Mouse (Mus musculus): ENCODE measurements around the gene Rora. TPM values are rescaled to one million over a fixed set of nuclear protein-coding genes. Genes with fewer than 3 reads are reported as not detected.

Rora gene
- polyA plus RNA-seq, 1 experiment, result 0.85 TPM

DNA sequence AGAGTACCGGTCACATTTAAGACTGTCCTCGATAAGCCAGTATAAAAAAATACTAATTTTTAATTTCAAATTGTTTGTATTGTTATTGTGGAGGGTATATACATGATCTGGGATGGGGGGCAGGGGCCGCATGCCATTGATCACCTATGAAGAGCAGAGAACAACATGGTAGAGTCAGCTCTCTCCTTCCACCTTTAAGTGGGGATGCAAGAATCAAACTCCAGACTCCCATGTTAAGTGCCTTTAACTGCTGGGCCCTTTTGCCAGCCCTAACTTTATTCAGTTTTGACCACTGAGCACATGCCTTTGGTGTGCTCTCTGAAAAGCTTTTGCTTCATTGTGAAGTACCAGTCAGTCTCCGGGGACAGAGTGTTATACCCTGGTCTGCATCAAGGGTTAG lies 650.4 kb downstream of the Rora start:
- whole genome bisulfite sequencing, result 83% methylated on average over 4 of the region's 4 CpGs
- Histone ChIP-seq H3K4me3 (replicated peaks; ENCODE audit: control insufficient read depth, low read depth, low read length) (no peak overlapping the region), H3K4me1 (ENCODE audit: control insufficient read depth, insufficient read depth, low read length) (no peaks in the 10 kb centered on the region), H3K27ac (ENCODE audit: control insufficient read depth, insufficient read depth, low read depth, low read length, poor library complexity) (no peak overlapping the region)
- no peak for TF ChIP-seq POLR2A (IDR thresholded peaks at IDR 0.05; ENCODE audit: borderline replicate concordance, control insufficient read depth, low read depth, low read length)
- TF ChIP-seq CTCF (IDR thresholded peaks at IDR 0.05; ENCODE audit: control insufficient read depth, insufficient read depth, low read length), result no peak

- WGBS, result 33% methylated on average over 10 of the region's 10 CpGs
- Histone ChIP-seq H3K27ac (ENCODE audit: control insufficient read depth, insufficient read depth, low read depth, low read length, poor library complexity) (no peak overlapping the region), H3K4me1 (ENCODE audit: control insufficient read depth, insufficient read depth, low read length) (no peaks in the 10 kb centered on the region), H3K4me3 (replicated peaks; ENCODE audit: control insufficient read depth, low read depth, low read length) (no peak overlapping the region)
- TF ChIP-seq POLR2A (IDR thresholded peaks at IDR 0.05; ENCODE audit: borderline replicate concordance, control insufficient read depth, low read depth, low read length), result no peak
- TF ChIP-seq CTCF (IDR thresholded peaks at IDR 0.05; ENCODE audit: control insufficient read depth, insufficient read depth, low read length), result no peak
These were observed 650.9 kb downstream of the Rora start for GRCm38 (mm10) chr9:69304492-69304891.

- H3K4me1 ChIP-seq (ENCODE audit: control insufficient read depth, insufficient read depth, low read length), result no peaks in the 10 kb centered on the region
- 46% methylated on average over 3 of the region's 3 CpGs for WGBS
- no peak for TF ChIP-seq POLR2A (IDR thresholded peaks at IDR 0.05; ENCODE audit: borderline replicate concordance, control insufficient read depth, low read depth, low read length)
- no peak for TF ChIP-seq CTCF (IDR thresholded peaks at IDR 0.05; ENCODE audit: control insufficient read depth, insufficient read depth, low read length)
- no peak overlapping the region for H3K4me3 ChIP-seq (replicated peaks; ENCODE audit: control insufficient read depth, low read depth, low read length)
- no peak overlapping the region for H3K27ac ChIP-seq (ENCODE audit: control insufficient read depth, insufficient read depth, low read depth, low read length, poor library complexity)
These were observed 651.4 kb downstream of the Rora start for GRCm38 (mm10) chr9:69304991-69305390.

- 70% methylated on average over 9 of the region's 9 CpGs for WGBS
- TF ChIP-seq POLR2A (IDR thresholded peaks at IDR 0.05; ENCODE audit: borderline replicate concordance, control insufficient read depth, low read depth, low read length), result no peak
- TF ChIP-seq CTCF (IDR thresholded peaks at IDR 0.05; ENCODE audit: control insufficient read depth, insufficient read depth, low read length), result no peak
These were observed 653.3 kb downstream of the Rora start for GRCm38 (mm10) chr9:69306734-69307528.

GRCm38 (mm10) chr9:69307974-69308373 lies 654.4 kb downstream of the Rora start:
- Histone ChIP-seq H3K4me1 (ENCODE audit: control insufficient read depth, insufficient read depth, low read length) (no peaks in the 10 kb centered on the region), H3K4me3 (replicated peaks; ENCODE audit: control insufficient read depth, low read depth, low read length) (no peak overlapping the region), H3K27ac (ENCODE audit: control insufficient read depth, insufficient read depth, low read depth, low read length, poor library complexity) (no peak overlapping the region)
- WGBS, result 80% methylated on average over 11 of the region's 11 CpGs
- no peak for TF ChIP-seq CTCF (IDR thresholded peaks at IDR 0.05; ENCODE audit: control insufficient read depth, insufficient read depth, low read length)
- no peak for TF ChIP-seq POLR2A (IDR thresholded peaks at IDR 0.05; ENCODE audit: borderline replicate concordance, control insufficient read depth, low read depth, low read length)

More at GRCm38 (mm10) chr9:69306734-69307528, 653.3 kb downstream of the Rora start:
- no peaks in the 10 kb centered on the region for H3K4me1 ChIP-seq (ENCODE audit: control insufficient read depth, insufficient read depth, low read length)
- no peak overlapping the region for H3K4me3 ChIP-seq (replicated peaks; ENCODE audit: control insufficient read depth, low read depth, low read length)
- no peak overlapping the region for H3K27ac ChIP-seq (ENCODE audit: control insufficient read depth, insufficient read depth, low read depth, low read length, poor library complexity)

- 88% methylated on average over 12 of the region's 12 CpGs for WGBS
- Histone ChIP-seq H3K4me3 (replicated peaks; ENCODE audit: control insufficient read depth, low read depth, low read length) (no peak overlapping the region), H3K27ac (ENCODE audit: control insufficient read depth, insufficient read depth, low read depth, low read length, poor library complexity) (no peak overlapping the region)
These were observed 656.9 kb downstream of the Rora start for GRCm38 (mm10) chr9:69310524-69310923.

DNA sequence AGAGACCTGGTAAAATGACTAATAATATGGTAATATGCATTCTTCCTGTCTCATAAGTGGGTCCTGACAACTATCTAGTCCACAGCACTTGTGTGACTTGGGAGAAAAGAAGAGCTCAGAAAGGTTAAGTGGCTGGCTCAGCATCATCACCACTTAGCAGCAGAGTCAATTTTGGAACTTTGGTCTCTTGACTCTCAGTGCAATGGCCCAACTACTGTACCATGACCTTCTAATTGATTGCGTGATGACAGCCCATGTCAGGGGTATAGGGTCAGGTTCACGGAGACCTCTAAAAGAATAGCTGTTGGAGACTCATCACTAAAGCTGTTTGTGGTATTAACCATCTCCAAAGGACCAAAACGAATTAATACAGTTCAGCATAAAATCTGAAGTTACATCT lies 659.7 kb downstream of the Rora start:
- 80% methylated on average over 3 of the region's 3 CpGs for WGBS
- TF ChIP-seq POLR2A (IDR thresholded peaks at IDR 0.05; ENCODE audit: borderline replicate concordance, control insufficient read depth, low read depth, low read length), result no peak
- Histone ChIP-seq H3K4me1 (ENCODE audit: control insufficient read depth, insufficient read depth, low read length) (no peaks in the 10 kb centered on the region; the same call in 1 of the 2 replicates), H3K4me3 (replicated peaks; ENCODE audit: control insufficient read depth, low read depth, low read length) (no peak overlapping the region), H3K27ac (ENCODE audit: control insufficient read depth, insufficient read depth, low read depth, low read length, poor library complexity) (no peak overlapping the region)

More at GRCm38 (mm10) chr9:69310524-69310923, 656.9 kb downstream of the Rora start:
- no peak for TF ChIP-seq POLR2A (IDR thresholded peaks at IDR 0.05; ENCODE audit: borderline replicate concordance, control insufficient read depth, low read depth, low read length)
- no peak for TF ChIP-seq CTCF (IDR thresholded peaks at IDR 0.05; ENCODE audit: control insufficient read depth, insufficient read depth, low read length)
- H3K4me1 ChIP-seq (ENCODE audit: control insufficient read depth, insufficient read depth, low read length), result no peaks in the 10 kb centered on the region

GRCm38 (mm10) chr9:69314451-69315210 lies 661.0 kb downstream of the Rora start:
- TF ChIP-seq POLR2A (IDR thresholded peaks at IDR 0.05; ENCODE audit: borderline replicate concordance, control insufficient read depth, low read depth, low read length) (no peak), CTCF (IDR thresholded peaks at IDR 0.05; ENCODE audit: control insufficient read depth, insufficient read depth, low read length) (no peak)
- Histone ChIP-seq H3K4me1 (ENCODE audit: control insufficient read depth, insufficient read depth, low read length) (no peaks in the 10 kb centered on the region; the same call in 1 of the 2 replicates), H3K27ac (ENCODE audit: control insufficient read depth, insufficient read depth, low read depth, low read length, poor library complexity) (no peak overlapping the region), H3K4me3 (replicated peaks; ENCODE audit: control insufficient read depth, low read depth, low read length) (no peak overlapping the region)
- 75% methylated on average over 9 of the region's 9 CpGs for WGBS
